Mouse (Mus musculus) embryonic facial prominence, embryonic 11.5 days (tissue): Measurements from ENCODE around the gene Rab8b. TPM values are rescaled to one million over a fixed set of nuclear protein-coding genes. Genes with fewer than 3 reads are reported as not detected.

ENCODE experiments used
- ATAC-seq: fragments of 200-750 bp; cut with Nextera tagmentation; replicated peaks from 2 replicates; pipeline ENCODE4 v1.8.0; 2017; ENCODE audit warnings: low read depth; ENCODE audit not compliant: insufficient number of reproducible peaks, low FRiP score, low TSS enrichment
- DNase-seq: peaks from one replicate; pipeline ENCODE4 v3.0.0-alpha.2; 2015; ENCODE audit warnings: low spot score
- H3K27ac ChIP-seq: fragments of 300-500 bp; sonication (generic); replicated peaks from 2 replicates; pipeline ENCODE4 v1.5.1; 2014; ENCODE audit warnings: mild to moderate bottlenecking, low read depth, low read length, control low read depth
- H3K27me3 ChIP-seq: fragments of 300-500 bp; sonication (generic); 2 replicates; pipeline ENCODE4 v1.6.1; 2014; ENCODE audit warnings: mild to moderate bottlenecking, low read length, moderate library complexity, mixed read lengths; ENCODE audit not compliant: control insufficient read depth, insufficient read depth
- H3K36me3 ChIP-seq: fragments of 300-500 bp; sonication (generic); replicated peaks from 2 replicates; pipeline ENCODE4 v1.6.1; 2014; ENCODE audit warnings: low read depth, mild to moderate bottlenecking, low read length, moderate library complexity, mixed read lengths; ENCODE audit not compliant: control insufficient read depth, insufficient read depth
- H3K4me1 ChIP-seq: fragments of 300-500 bp; sonication (generic); 2 replicates; pipeline ENCODE4 v1.6.1; 2014; ENCODE audit warnings: low read length, mixed read lengths; ENCODE audit not compliant: control insufficient read depth, insufficient read depth
- H3K4me2 ChIP-seq: fragments of 300-500 bp; sonication (generic); 2 replicates; pipeline ENCODE4 v1.6.1; 2014; ENCODE audit warnings: low read depth, mild to moderate bottlenecking, control low read depth, low read length, moderate library complexity
- H3K4me3 ChIP-seq: fragments of 300-500 bp; sonication (generic); 2 replicates; pipeline ENCODE4 v1.5.1; 2014; ENCODE audit warnings: low read depth, low read length, control low read depth
- H3K9ac ChIP-seq: fragments of 300-500 bp; sonication (generic); replicated peaks from 2 replicates; pipeline ENCODE4 v1.6.1; 2014; ENCODE audit warnings: mild to moderate bottlenecking, control low read depth, low read length
- H3K9me3 ChIP-seq: fragments of 300-500 bp; sonication (generic); replicated peaks from 2 replicates; pipeline ENCODE4 v1.6.1; 2016; ENCODE audit warnings: mild to moderate bottlenecking, low read length, inconsistent platforms, mixed read lengths; ENCODE audit not compliant: control insufficient read depth
- WGBS: fragments of 180-500 bp; shearing (Covaris S2); extraction: QIAGEN DNeasy Blood & Tissue Kit; methylation state at CpG from one replicate; pipeline ENCODE4 v1.1.7; 2014; 5-methylcytosine and 5-hydroxymethylcytosine counted together
- polyA plus RNA-seq: library from polyadenylated mRNA; unstranded; fragments of >200 nt; fragmentation: Nextera tagmentation; extraction: Ambion mirVana; gene quantifications from 2 replicates; pipeline ENCODE4 v1.2.1, GENCODE M21; 2014

The Rab8b gene
- polyA plus RNA-seq, 1 experiment from 2014 or later: 18.8 TPM

GRCm38 (mm10) chr9:66864708-66865107 is 54.8 kb downstream of the Rab8b start:
- Histone ChIP-seq H3K27ac (no peak overlapping the region), H3K36me3 (no peaks in the 10 kb centered on the region)
- 76% methylated on average over 3 of the region's 3 CpGs for whole genome bisulfite sequencing

GRCm38 (mm10) chr9:66863456-66863855 is 56.0 kb downstream of the Rab8b start:
- no peak overlapping the region for H3K9ac ChIP-seq
- H3K9me3 ChIP-seq: no peaks in the 10 kb centered on the region
- no peaks in the 10 kb centered on the region; the same call in 1 of the 2 replicates for H3K4me1 ChIP-seq
- H3K4me3 ChIP-seq: no peak overlapping the region
- H3K4me2 ChIP-seq: no peak overlapping the region
- ATAC-seq (no peak), DNase-seq (no peak)
- H3K36me3 ChIP-seq: no peaks in the 10 kb centered on the region
- no peak overlapping the region for H3K27ac ChIP-seq
- 57% methylated on average over 3 of the region's 3 CpGs for WGBS
- H3K27me3 ChIP-seq: no peaks in the 10 kb centered on the region

More at GRCm38 (mm10) chr9:66864708-66865107, 54.8 kb downstream of the Rab8b start:
- H3K4me3 ChIP-seq: no peak overlapping the region
- no peak for ATAC-seq
- no peaks in the 10 kb centered on the region for H3K27me3 ChIP-seq
- DNase-seq: no peak
- no peak overlapping the region for H3K4me2 ChIP-seq
- H3K9ac ChIP-seq: no peak overlapping the region
- no peaks in the 10 kb centered on the region; the same call in 1 of the 2 replicates for H3K4me1 ChIP-seq
- no peaks in the 10 kb centered on the region for H3K9me3 ChIP-seq

GRCm38 (mm10) chr9:66862202-66862601 is 57.3 kb downstream of the Rab8b start:
- no peaks in the 10 kb centered on the region for H3K36me3 ChIP-seq
- H3K4me1 ChIP-seq: no peaks in the 10 kb centered on the region; the same call in 1 of the 2 replicates
- DNase-seq (no peak), ATAC-seq (no peak)
- H3K4me2 ChIP-seq: no peak overlapping the region
- no peaks in the 10 kb centered on the region for H3K27me3 ChIP-seq
- no peak overlapping the region for H3K9ac ChIP-seq
- H3K4me3 ChIP-seq: no peak overlapping the region
- WGBS: 95% methylated on average over 4 of the region's 4 CpGs
- no peaks in the 10 kb centered on the region for H3K9me3 ChIP-seq
- H3K27ac ChIP-seq: no peak overlapping the region

- Histone ChIP-seq H3K9ac (no peak overlapping the region), H3K36me3 (no peaks in the 10 kb centered on the region), H3K4me3 (no peak overlapping the region), H3K27me3 (no peaks in the 10 kb centered on the region), H3K4me2 (no peak overlapping the region), H3K9me3 (no peaks in the 10 kb centered on the region), H3K4me1 (no peaks in the 10 kb centered on the region; the same call in 1 of the 2 replicates), H3K27ac (no peak overlapping the region)
- DNase-seq: no peak
- ATAC-seq: no peak
- WGBS: 75% methylated on average over 5 of the region's 5 CpGs
Measured at GRCm38 (mm10) chr9:66861104-66861767, 58.3 kb downstream of the Rab8b start.

- Histone ChIP-seq H3K4me3 (no peak overlapping the region), H3K36me3 (no peaks in the 10 kb centered on the region)
- no peak for ATAC-seq
Measured at GRCm38 (mm10) chr9:66859523-66859922, 60.0 kb downstream of the Rab8b start.

GRCm38 (mm10) chr9:66855865-66856264 is 63.6 kb downstream of the Rab8b start:
- Histone ChIP-seq H3K27me3 (no peaks in the 10 kb centered on the region), H3K4me3 (no peak overlapping the region), H3K4me2 (no peak overlapping the region), H3K36me3 (no peaks in the 10 kb centered on the region), H3K9me3 (no peaks in the 10 kb centered on the region), H3K4me1 (no peaks in the 10 kb centered on the region), H3K9ac (no peak overlapping the region), H3K27ac (0 out of 2 replicates have a peak overlapping the region, but pooled peaks have one; percentile 16)
- 57% methylated on average over 7 of the region's 7 CpGs for WGBS
- ATAC-seq (no peak; the same call in 1 of the 2 replicates), DNase-seq (peak; percentile 52)

More at GRCm38 (mm10) chr9:66859523-66859922, 60.0 kb downstream of the Rab8b start:
- no peaks in the 10 kb centered on the region for H3K9me3 ChIP-seq
- no peak overlapping the region for H3K27ac ChIP-seq
- no peak overlapping the region for H3K4me2 ChIP-seq
- 92% methylated on average over 5 of the region's 5 CpGs for WGBS
- H3K27me3 ChIP-seq: no peaks in the 10 kb centered on the region
- H3K9ac ChIP-seq: no peak overlapping the region
- no peaks in the 10 kb centered on the region; the same call in 1 of the 2 replicates for H3K4me1 ChIP-seq
- DNase-seq: no peak

- Histone ChIP-seq H3K36me3 (no peaks in the 10 kb centered on the region), H3K9me3 (no peaks in the 10 kb centered on the region), H3K27ac (no peak overlapping the region), H3K4me2 (no peak overlapping the region), H3K27me3 (no peaks in the 10 kb centered on the region), H3K4me1 (no peaks in the 10 kb centered on the region), H3K4me3 (no peak overlapping the region), H3K9ac (no peak overlapping the region)
- DNase-seq (no peak), ATAC-seq (no peak)
- WGBS: 54% methylated on average over 6 of the region's 6 CpGs
Measured at GRCm38 (mm10) chr9:66852592-66852991, 66.9 kb downstream of the Rab8b start.

- Histone ChIP-seq H3K4me1 (no peaks in the 10 kb centered on the region), H3K36me3 (no peaks in the 10 kb centered on the region), H3K27me3 (no peaks in the 10 kb centered on the region), H3K9ac (no peak overlapping the region), H3K9me3 (no peaks in the 10 kb centered on the region), H3K27ac (no peak overlapping the region), H3K4me2 (no peak overlapping the region), H3K4me3 (no peak overlapping the region)
- 87% methylated on average over 5 of the region's 5 CpGs for WGBS
- DNase-seq (no peak), ATAC-seq (no peak)
Measured at GRCm38 (mm10) chr9:66850966-66851365, 68.5 kb downstream of the Rab8b start.
